Mouse (Mus musculus) naive thymus-derived CD4-positive, alpha-beta T cell, adult 2 months (primary cell): Measurements from ENCODE around the gene Coro1a.
"Not testable (repeated sequence)": the region's sequence is repeated elsewhere in the genome, so short reads cannot be mapped to it uniquely, and the experiment has no call there.

ENCODE experiments used
- DNase-seq: peaks from one replicate; pipeline ENCODE4 v3.0.0-alpha.2; 2011; ENCODE audit warnings: low read depth

Coro1a gene

DNA sequence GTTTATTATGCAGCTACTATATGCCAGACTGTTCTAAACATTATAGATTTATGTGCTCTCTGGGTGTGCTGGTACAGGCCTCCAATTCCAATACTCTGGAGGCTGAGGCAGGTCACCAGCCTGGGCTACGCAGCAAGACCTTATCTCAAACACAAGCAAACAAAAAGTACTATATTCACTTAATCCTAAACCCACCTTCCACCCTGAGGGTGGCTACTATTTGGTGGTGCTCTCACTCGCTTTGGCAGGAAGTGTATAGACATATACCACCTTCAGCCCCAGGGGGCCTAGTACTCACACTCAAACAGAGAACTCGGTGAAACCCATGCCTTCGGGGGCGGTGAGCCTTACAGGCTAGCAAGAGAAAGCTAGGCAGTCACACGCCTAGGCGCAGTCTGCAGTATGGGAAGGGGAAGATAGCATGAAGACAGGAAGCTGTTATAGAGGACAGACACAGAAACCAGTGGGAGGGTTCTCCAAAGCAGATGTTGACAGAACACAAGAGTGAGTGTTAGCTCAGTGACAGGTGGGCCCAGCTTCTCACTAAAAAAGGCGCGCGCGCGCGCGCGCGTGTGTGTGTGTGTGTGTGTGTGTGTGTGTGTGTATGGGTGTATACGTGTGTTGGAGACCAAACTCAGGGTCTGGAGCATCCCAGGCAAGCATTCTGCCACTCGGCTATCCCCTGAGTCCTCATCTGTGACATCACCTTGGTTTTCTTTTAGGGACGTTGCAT is at the start of gene Coro1a:
Gene Coro1a, minus strand, starts transcription at position 346 of the 733 bp plus-strand sequence.
- DNase-seq = peak; percentile 77

GRCm38 (mm10) chr7:126754866-126755265 is 47.3 kb upstream of the Coro1a start:
- peak; percentile 81 for DNase-seq

DNA sequence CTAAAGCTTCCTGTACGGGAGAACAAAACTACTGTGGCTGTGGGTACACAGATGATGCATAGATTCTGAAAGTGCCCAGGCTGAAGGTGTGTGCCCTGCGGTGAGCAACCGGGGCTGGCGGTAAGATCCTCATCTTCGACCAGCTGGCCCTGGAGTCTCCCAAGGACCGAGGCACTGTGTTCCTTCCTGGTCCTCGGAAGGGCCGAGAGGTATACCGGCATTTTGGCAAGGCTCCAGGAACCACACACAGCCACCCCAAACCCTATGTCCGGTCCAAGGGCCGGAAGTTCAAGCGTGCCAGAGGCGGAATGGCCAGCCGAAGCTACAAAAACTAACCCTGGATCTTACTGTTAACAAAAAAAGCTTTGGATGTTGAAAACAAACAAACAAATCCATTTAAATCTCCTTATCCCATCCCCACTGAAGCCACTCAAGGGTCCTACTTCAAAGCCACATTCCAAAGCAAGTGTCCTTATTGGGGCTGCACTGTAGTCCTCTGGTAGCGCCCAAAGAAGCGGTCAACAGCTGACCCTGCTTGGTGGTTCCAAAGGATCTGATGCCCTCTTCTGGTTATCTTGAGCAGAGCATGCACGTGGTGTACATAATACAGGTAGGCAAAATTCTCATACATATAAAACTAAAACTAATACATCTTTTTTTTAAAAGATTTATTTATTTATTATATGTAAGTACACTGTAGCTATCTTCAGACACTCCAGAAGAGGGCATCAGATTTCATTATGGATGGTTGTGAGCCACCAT is 42.2 kb upstream of the Coro1a start:
- no peak for DNase-seq

- DNase-seq = no peak
Observed at GRCm38 (mm10) chr7:126748824-126749223, 41.2 kb upstream of the Coro1a start.

DNA sequence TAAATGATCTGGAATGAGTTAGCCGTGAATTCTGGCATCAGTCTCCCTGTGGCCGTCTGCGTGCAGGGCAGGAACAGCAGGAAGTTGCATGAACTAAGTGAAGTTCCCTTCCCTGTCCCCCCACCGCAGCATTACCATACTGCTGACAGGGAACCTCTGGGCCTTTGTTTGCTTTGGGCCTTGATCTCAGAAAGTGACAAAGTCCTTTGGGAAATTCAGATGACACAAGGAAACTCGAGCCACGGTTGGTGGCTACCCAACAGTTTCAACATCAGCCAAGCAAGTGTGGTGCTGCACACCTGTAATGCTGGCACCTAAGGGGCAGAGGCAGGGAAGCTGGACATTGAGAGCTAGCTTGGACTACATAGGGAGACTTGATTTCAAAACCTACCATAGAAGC is 39.2 kb upstream of the Coro1a start:
- no peak for DNase-seq

DNA sequence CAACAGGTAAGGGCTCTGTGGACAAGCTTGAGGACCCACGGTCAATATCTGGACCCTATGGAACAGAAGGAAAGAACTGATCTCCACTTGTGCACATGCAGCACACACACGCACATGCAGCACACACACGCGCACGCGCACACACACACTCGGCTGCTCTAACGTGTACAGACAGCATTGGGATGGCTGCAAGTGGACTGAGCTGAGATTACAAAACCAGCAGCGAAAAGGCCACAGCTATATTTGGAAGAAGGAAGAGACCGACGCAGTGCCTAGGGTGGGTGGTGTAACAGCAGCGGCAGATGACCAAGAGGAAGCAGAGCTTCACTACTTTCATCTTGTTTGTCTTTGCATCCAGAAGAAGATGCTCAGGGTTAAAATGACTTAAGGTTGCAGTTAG is 38.5 kb upstream of the Coro1a start:
- no peak for DNase-seq

GRCm38 (mm10) chr7:126741964-126742482 is 34.4 kb upstream of the Coro1a start:
- DNase-seq = no peak

DNA sequence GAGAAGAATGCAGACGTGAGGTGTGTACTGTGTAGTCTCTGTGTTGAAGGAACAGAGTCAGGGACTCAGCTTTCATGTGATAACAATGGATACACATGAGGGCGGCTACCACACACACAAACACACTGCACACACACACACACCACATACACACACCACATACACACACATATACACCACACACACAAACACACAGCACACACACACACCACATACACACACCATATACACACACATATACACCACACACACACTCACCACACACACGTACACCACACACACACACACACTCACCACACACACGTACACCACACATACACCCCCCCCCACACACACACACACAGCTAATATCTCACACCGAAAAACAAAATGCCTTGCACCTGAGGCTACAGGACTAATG is 33.9 kb upstream of the Coro1a start:
- DNase-seq = no peak

GRCm38 (mm10) chr7:126740977-126741376 is 33.4 kb upstream of the Coro1a start:
- no peak for DNase-seq

- DNase-seq = no peak
Observed at GRCm38 (mm10) chr7:126740132-126740735, 32.6 kb upstream of the Coro1a start.

DNA sequence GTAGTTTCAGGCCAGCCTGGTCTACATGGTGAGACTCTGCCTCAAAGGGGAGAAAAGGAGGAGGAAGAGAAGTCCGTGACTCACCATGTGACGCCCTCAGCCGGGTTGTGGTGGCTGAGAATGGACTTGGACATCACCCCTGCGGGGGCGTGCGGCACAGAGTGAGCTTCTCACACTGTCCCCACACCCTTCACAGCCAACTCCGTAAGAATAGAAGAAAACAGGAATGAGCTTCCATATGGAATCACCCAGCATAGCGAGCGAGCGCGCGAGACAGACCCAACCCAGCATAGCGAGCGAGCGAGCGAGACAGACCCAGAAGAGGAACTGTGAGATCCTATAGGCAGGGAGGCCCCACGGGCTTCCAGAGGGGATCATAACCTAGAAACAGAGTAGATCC is 32.0 kb upstream of the Coro1a start:
- DNase-seq = no peak

DNA sequence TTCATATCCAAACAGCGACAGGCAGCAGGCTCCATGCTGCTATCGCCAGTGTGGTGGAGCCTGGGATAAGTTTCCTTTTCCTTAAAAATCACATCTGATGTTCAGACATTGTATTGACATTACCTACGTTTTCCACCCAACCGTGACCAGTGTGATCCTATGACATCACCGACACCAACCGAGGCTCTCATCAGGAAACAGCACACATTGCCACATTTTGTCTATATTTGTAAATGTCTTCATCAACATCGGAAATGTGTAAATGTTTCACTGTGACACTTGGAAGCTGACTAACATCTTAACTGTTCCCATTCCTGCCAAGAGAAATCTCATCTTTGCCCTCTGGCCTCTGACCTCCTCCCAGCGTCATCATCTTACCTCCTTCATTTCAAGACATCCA is 28.5 kb upstream of the Coro1a start:
- no peak for DNase-seq

GRCm38 (mm10) chr7:126730256-126730789 is 22.7 kb upstream of the Coro1a start:
- DNase-seq = not testable (repeated sequence)

- DNase-seq = no peak
Observed at GRCm38 (mm10) chr7:126725667-126726066, 18.1 kb upstream of the Coro1a start.

GRCm38 (mm10) chr7:126725077-126725476 is 17.5 kb upstream of the Coro1a start:
- DNase-seq = no peak

DNA sequence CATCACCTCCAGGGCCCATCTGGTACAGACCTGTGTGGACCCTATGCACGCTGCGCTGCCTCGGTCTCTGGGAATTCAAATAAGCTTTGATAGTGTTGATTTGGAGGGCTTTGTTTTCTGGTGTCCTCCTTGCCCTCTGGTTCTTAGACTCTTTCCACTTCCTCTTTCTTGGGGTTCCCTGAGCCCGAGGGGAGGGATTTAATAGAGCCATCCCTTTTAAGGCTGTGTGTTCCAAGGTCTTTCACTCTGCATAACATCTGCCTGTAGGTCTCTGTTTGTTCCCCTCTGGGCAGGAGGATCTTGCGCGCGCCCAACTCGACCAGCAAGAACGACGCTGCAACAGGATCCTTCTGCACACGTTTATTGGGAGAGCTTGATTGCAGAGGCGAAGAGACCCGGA is 14.0 kb upstream of the Coro1a start:
- DNase-seq = no peak

DNA sequence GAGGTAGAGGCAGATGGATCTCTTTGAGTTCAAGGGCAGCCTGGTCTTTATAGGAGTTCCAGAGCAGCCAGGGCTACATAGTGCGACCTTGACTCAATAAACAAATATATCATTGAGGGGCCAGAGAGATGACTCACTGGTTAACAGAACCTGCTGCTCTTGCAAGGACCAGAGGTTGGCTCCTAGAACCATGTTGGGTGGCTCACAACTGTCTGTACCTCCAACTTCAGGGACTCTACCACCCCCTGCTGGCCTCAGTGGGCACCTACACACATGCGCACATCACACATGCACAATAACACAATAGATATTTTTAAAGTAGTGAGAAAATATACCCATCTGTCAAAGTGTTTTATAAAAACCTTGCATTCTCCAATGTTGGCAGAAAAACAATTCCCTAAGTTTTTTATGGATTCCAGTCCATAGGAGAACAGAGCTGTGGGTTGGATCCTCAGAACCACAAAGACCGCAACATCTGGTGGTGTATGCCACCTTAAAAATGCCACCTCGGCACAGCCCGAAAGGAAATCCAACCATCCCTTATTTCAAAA is 11.3 kb upstream of the Coro1a start:
- DNase-seq = peak; percentile 55

GRCm38 (mm10) chr7:126717566-126717965 is 10.0 kb upstream of the Coro1a start:
- no peak for DNase-seq

DNA sequence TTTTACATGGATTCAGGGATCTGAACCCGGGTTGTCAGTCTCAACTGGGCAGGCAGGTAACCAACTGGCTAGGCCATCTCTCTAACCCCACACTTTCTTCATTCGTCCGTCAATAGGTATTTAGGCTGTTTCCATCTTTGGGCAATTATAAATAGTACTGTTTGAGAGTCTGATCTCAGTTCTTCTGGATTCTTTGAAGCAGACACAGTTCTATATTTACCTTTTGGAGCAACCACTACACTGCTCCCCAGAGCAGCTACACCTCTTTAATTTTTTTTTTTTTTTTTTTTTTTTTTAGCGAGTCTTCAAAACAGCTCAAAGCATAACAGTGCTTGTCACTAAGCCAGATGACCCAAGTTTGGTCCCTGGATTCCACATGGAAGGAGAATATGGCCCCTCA is 8.1 kb upstream of the Coro1a start:
- no peak for DNase-seq

DNA sequence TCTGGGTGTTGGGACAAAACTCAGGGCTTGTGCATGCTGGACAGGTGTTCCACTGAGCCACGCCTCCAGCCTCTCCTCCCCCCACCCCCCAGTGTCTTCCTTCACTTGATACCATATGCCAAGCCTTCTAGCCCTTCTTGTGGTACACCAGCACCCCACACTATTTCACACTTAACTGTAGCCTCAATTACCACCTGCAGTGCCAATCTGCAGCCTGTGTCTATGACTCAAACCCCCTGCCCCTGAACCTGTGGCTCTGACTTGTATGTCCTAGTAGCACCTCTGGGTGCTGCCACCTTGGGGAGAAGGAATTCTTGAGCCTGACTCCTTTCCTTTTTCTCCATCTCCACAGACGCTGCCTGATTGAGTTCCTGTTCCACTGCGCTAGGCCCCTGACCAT is 4.3 kb upstream of the Coro1a start:
- no peak for DNase-seq

DNA sequence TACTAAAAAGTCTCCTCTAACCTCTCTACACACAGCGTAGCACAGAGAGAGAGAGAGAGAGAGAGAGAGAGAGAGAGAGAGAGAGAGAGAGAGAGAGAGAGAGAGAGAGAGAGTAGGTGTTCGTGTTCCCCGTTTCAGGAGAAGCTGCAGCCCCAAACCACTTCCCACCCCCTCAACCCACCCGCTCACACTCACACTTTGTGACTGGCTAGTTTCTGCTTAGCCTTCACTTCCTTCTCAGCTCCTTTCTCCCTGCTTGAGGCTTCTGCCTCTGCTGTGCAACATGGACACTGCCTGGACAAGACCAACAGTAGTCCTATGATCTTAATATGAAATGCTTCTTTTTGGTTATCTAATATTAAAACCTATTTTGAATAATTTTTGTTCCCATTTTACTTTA is 2.7 kb upstream of the Coro1a start:
- no peak for DNase-seq
